Mouse (Mus musculus) C2C12 (cell line): ENCODE data around the gene Ercc6l2. TPM values are rescaled to one million over a fixed set of nuclear protein-coding genes. Genes with fewer than 3 reads are reported as not detected.

Source experiments
- H3K27me3 ChIP-seq: one replicate; pipeline ENCODE4 v1.6.1; 2011; ENCODE audit not compliant: control insufficient read depth, insufficient read depth, insufficient read length
- H3K36me3 ChIP-seq: one replicate; pipeline ENCODE4 v1.6.1; 2011; ENCODE audit not compliant: control insufficient read depth, insufficient read depth
- H3K4me3 ChIP-seq: one replicate; pipeline ENCODE4 v1.5.1; 2011; ENCODE audit warnings: mild to moderate bottlenecking, control low read depth; ENCODE audit not compliant: poor library complexity, insufficient read depth, severe bottlenecking
- H3K79me2 ChIP-seq: one replicate; pipeline ENCODE4 v1.6.1; 2011; ENCODE audit not compliant: control insufficient read depth, insufficient read depth
- H3K79me3 ChIP-seq: one replicate; pipeline ENCODE4 v1.6.1; 2011; ENCODE audit warnings: low read depth, control low read depth
- H3ac ChIP-seq: one replicate; pipeline ENCODE3; 2011; ENCODE audit warnings: low read depth; ENCODE audit not compliant: control insufficient read depth, insufficient read length
- CEBPB ChIP-seq: IDR thresholded peaks from one replicate; pipeline ENCODE4 v1.6.1; 2011; ENCODE audit warnings: low read depth, mild to moderate bottlenecking, control low read depth, moderate library complexity
- CTCF ChIP-seq: IDR thresholded peaks from one replicate; pipeline ENCODE4 v1.5.1; 2011; ENCODE audit not compliant: control insufficient read depth, insufficient read depth, insufficient read length
- FOSL1 ChIP-seq: IDR thresholded peaks from one replicate; pipeline ENCODE4 v1.8.0; 2011; ENCODE audit warnings: mild to moderate bottlenecking, low read length; ENCODE audit not compliant: poor library complexity, insufficient read depth, severe bottlenecking
- MAX ChIP-seq: IDR thresholded peaks from one replicate; pipeline ENCODE4 v1.6.1; 2011; ENCODE audit warnings: mild to moderate bottlenecking, control low read depth
- MYOD1 ChIP-seq: IDR thresholded peaks from one replicate; pipeline ENCODE4 v1.6.1; 2011; ENCODE audit warnings: low read depth; ENCODE audit not compliant: control insufficient read depth, insufficient read length
- MYOG ChIP-seq: IDR thresholded peaks from one replicate; pipeline ENCODE4 v1.6.1; 2011; ENCODE audit not compliant: control insufficient read depth, insufficient read length; ENCODE audit errors: extremely low read depth
- USF1 ChIP-seq: IDR thresholded peaks from one replicate; pipeline ENCODE4 v1.6.1; 2011; ENCODE audit warnings: low read depth, mild to moderate bottlenecking, control low read depth, moderate library complexity
- polyA plus RNA-seq: library from polyadenylated mRNA; unstranded; fragments of >200 nt; fragmentation: generic; extraction: Trizol; gene quantifications from one replicate; pipeline ENCODE4 v1.2.1, GENCODE M21; 2012; ENCODE audit warnings: missing spikeins

The Ercc6l2 gene
- polyA plus RNA-seq, 1 experiment: 4.3 TPM

- TF ChIP-seq CEBPB (no peak), MYOD1 (no peak)
These were observed 95.2 kb downstream of the Ercc6l2 start for GRCm38 (mm10) chr13:63910141-63910804.

GRCm38 (mm10) chr13:63911617-63912016, 96.6 kb downstream of the Ercc6l2 start:
- Histone ChIP-seq H3K4me3 (no peak overlapping the region), H3K27me3 (no peaks in the 10 kb centered on the region), H3K79me3 (no peaks in the 10 kb centered on the region), H3K36me3 (no peaks in the 10 kb centered on the region), H3K79me2 (no peaks in the 10 kb centered on the region), H3ac (no peak overlapping the region)
- TF ChIP-seq MAX (no peak), FOSL1 (no peak), CEBPB (no peak), MYOD1 (no peak), MYOG (no peak), USF1 (no peak), CTCF (no peak)

More at GRCm38 (mm10) chr13:63910141-63910804, 95.2 kb downstream of the Ercc6l2 start:
- Histone ChIP-seq H3K79me3 (no peaks in the 10 kb centered on the region), H3K4me3 (no peak overlapping the region), H3K79me2 (no peaks in the 10 kb centered on the region), H3K27me3 (no peaks in the 10 kb centered on the region), H3ac (no peak overlapping the region), H3K36me3 (no peaks in the 10 kb centered on the region)

- Histone ChIP-seq H3K36me3 (no peaks in the 10 kb centered on the region), H3K4me3 (no peak overlapping the region), H3ac (no peak overlapping the region), H3K79me3 (no peaks in the 10 kb centered on the region), H3K79me2 (no peaks in the 10 kb centered on the region), H3K27me3 (no peaks in the 10 kb centered on the region)
- TF ChIP-seq MYOD1 (no peak), MAX (no peak), FOSL1 (no peak), CEBPB (no peak), MYOG (no peak), USF1 (no peak), CTCF (no peak)
These were observed 98.1 kb downstream of the Ercc6l2 start for GRCm38 (mm10) chr13:63913136-63913535.

GRCm38 (mm10) chr13:63915176-63915575, 100.1 kb downstream of the Ercc6l2 start:
- Histone ChIP-seq H3K36me3 (no peaks in the 10 kb centered on the region), H3K4me3 (no peak overlapping the region), H3K27me3 (no peaks in the 10 kb centered on the region), H3K79me3 (no peaks in the 10 kb centered on the region), H3ac (no peak overlapping the region), H3K79me2 (no peaks in the 10 kb centered on the region)
- TF ChIP-seq MAX: no peak
- TF ChIP-seq MYOG: no peak
- TF ChIP-seq CEBPB: no peak
- TF ChIP-seq MYOD1: no peak
- no peak for TF ChIP-seq CTCF
- no peak for TF ChIP-seq USF1
- TF ChIP-seq FOSL1: no peak

GRCm38 (mm10) chr13:63915684-63916083, 100.6 kb downstream of the Ercc6l2 start:
- no peak overlapping the region for H3ac ChIP-seq
- no peak overlapping the region for H3K4me3 ChIP-seq
- no peaks in the 10 kb centered on the region for H3K79me2 ChIP-seq
- H3K79me3 ChIP-seq: no peaks in the 10 kb centered on the region
- H3K27me3 ChIP-seq: no peaks in the 10 kb centered on the region
- no peaks in the 10 kb centered on the region for H3K36me3 ChIP-seq
- TF ChIP-seq MAX (no peak), MYOD1 (no peak), MYOG (no peak), FOSL1 (no peak), CTCF (no peak), CEBPB (no peak), USF1 (no peak)

GRCm38 (mm10) chr13:63916568-63916967, 101.5 kb downstream of the Ercc6l2 start:
- Histone ChIP-seq H3K79me3 (no peaks in the 10 kb centered on the region), H3K79me2 (no peaks in the 10 kb centered on the region), H3K27me3 (no peaks in the 10 kb centered on the region), H3K4me3 (no peak overlapping the region), H3K36me3 (no peaks in the 10 kb centered on the region), H3ac (no peak overlapping the region)
- no peak for TF ChIP-seq USF1
- TF ChIP-seq MAX: no peak
- no peak for TF ChIP-seq CEBPB
- no peak for TF ChIP-seq MYOG
- TF ChIP-seq FOSL1: no peak
- TF ChIP-seq CTCF: no peak
- no peak for TF ChIP-seq MYOD1
